Mouse (Mus musculus) midbrain, embryonic 12.5 days (tissue): ENCODE results near the gene Nipbl. TPM values are rescaled to one million over a fixed set of nuclear protein-coding genes. Genes with fewer than 3 reads are reported as not detected.

Source experiments
- ATAC-seq: fragments of 200-750 bp; cut with Nextera tagmentation; 2 replicates; pipeline ENCODE4 v1.8.0; 2017; ENCODE audit warnings: low read depth, moderate TSS enrichment, moderate library complexity; ENCODE audit not compliant: low FRiP score
- H3K27ac ChIP-seq: fragments of 300-500 bp; sonication (generic); replicated peaks from 2 replicates; pipeline ENCODE4 v1.5.1; 2016; ENCODE audit warnings: mild to moderate bottlenecking
- H3K27me3 ChIP-seq: fragments of 300-500 bp; sonication (generic); 2 replicates; pipeline ENCODE4 v1.6.1; 2016; ENCODE audit warnings: mild to moderate bottlenecking
- H3K36me3 ChIP-seq: fragments of 300-500 bp; sonication (generic); 2 replicates; pipeline ENCODE4 v1.6.1; 2016
- H3K4me1 ChIP-seq: fragments of 300-500 bp; sonication (generic); 2 replicates; pipeline ENCODE4 v1.6.1; 2016
- H3K4me2 ChIP-seq: fragments of 300-500 bp; sonication (generic); replicated peaks from 2 replicates; pipeline ENCODE4 v1.6.1; 2016; ENCODE audit warnings: mild to moderate bottlenecking, moderate library complexity
- H3K4me3 ChIP-seq: fragments of 300-500 bp; sonication (generic); 2 replicates; pipeline ENCODE4 v1.5.1; 2016; ENCODE audit warnings: mild to moderate bottlenecking
- H3K9ac ChIP-seq: fragments of 300-500 bp; sonication (generic); replicated peaks from 2 replicates; pipeline ENCODE4 v1.6.1; 2016; ENCODE audit warnings: mild to moderate bottlenecking, moderate library complexity
- H3K9me3 ChIP-seq: fragments of 300-500 bp; sonication (generic); 2 replicates; pipeline ENCODE4 v1.6.1; 2016; ENCODE audit warnings: mild to moderate bottlenecking
- WGBS: fragments of 180-500 bp; shearing (Covaris S2); methylation state at CpG from one replicate; pipeline ENCODE4 v1.1.7; 2016; 5-methylcytosine and 5-hydroxymethylcytosine counted together
- polyA plus RNA-seq: library from polyadenylated mRNA; unstranded; fragments of >200 nt; fragmentation: Nextera tagmentation; extraction: Ambion mirVana; gene quantifications from 2 replicates; pipeline ENCODE4 v1.2.1, GENCODE M21; 2016

The Nipbl gene
- polyA plus RNA-seq, 1 experiment from 2014 or later, result 23.8 TPM

DNA sequence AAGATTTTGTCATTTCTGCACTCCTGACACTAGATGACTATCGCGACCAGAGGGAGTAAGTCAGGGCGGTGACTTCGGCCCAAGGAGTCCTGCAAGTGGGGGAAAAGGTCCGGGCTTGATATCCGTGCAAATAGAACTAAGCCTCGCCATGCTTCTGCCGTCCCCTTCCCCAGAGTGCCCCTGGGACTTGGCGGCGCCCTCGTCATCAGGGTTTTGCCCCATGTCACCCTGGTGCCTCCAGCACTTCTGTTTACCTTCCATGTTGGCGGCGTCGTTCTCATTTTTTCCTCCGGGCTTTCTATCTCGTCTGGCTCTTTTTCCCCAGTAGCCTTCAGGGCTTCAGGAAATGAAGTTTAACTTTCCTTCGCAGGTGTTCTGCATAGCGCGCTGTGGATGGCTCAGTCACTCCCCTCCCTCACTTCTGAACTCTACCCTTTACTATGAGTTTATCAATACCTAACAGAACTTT, 1.7 kb upstream of the Nipbl start:
- H3K27ac ChIP-seq, result peak overlapping the region; percentile 98; the same call in 1 of the 2 replicates

GRCm38 (mm10) chr15:8444890-8445597, 781 bp upstream of the Nipbl start:
- peak; percentile 70 for ATAC-seq
- WGBS, result under 1% methylated on average over 48 of the region's 57 CpGs
- Histone ChIP-seq H3K27me3 (no peaks in the 10 kb centered on the region), H3K27ac (peak overlapping the region; percentile 98), H3K9ac (peak overlapping the region; percentile 97), H3K4me1 (peaks cover 31% of the 10 kb centered on the region), H3K4me3 (peak overlapping the region; percentile 79), H3K4me2 (peak overlapping the region; percentile 78), H3K36me3 (no peaks in the 10 kb centered on the region), H3K9me3 (no peaks in the 10 kb centered on the region)

More for the DNA sequence above, 1.7 kb upstream of the Nipbl start:
- WGBS, result under 1% methylated on average over 19 of the region's 19 CpGs
- Histone ChIP-seq H3K4me3 (peak overlapping the region; percentile 79), H3K9me3 (no peaks in the 10 kb centered on the region), H3K4me2 (peak overlapping the region; percentile 78), H3K4me1 (peaks cover 31% of the 10 kb centered on the region), H3K27me3 (no peaks in the 10 kb centered on the region), H3K9ac (peak overlapping the region; percentile 97; the same call in 1 of the 2 replicates), H3K36me3 (no peaks in the 10 kb centered on the region)
- ATAC-seq, result no peak

GRCm38 (mm10) chr15:8443168-8443925, 916 bp downstream of the Nipbl start:
- H3K27ac ChIP-seq, result peak overlapping the region; percentile 98
- peak overlapping the region; percentile 78 for H3K4me2 ChIP-seq
- no peaks in the 10 kb centered on the region for H3K27me3 ChIP-seq
- peak overlapping the region; percentile 79 for H3K4me3 ChIP-seq
- peak overlapping the region; percentile 97 for H3K9ac ChIP-seq
- H3K9me3 ChIP-seq, result no peaks in the 10 kb centered on the region
- H3K36me3 ChIP-seq, result no peaks in the 10 kb centered on the region
- peaks cover 31% of the 10 kb centered on the region for H3K4me1 ChIP-seq
- under 1% methylated on average over 40 of the region's 40 CpGs for WGBS
- peak; percentile 31 for ATAC-seq

DNA sequence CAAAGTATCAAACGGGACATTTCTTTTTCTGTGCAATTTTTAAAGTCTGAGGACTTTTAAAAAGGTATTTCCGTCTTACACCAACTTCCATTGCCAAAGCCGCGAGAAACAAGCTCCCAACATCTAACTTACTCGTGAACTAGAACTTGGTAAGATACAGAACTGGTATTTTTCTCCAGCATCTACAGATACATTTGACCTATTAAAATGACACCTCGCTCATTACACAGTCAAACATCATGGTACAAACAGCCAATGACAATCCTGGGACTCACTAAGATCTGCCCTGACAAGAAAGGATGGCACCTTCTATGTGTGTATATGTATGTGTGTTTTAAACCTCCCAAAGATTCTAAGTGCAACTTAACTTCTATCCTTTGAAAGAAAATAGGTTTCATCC, 1.5 kb downstream of the Nipbl start:
- peak overlapping the region; percentile 65 for H3K9ac ChIP-seq
- peak overlapping the region; percentile 79 for H3K4me3 ChIP-seq
- H3K4me2 ChIP-seq, result peak overlapping the region; percentile 78
- H3K4me1 ChIP-seq, result peaks cover 29% of the 10 kb centered on the region
- H3K27me3 ChIP-seq, result no peaks in the 10 kb centered on the region
- H3K36me3 ChIP-seq, result no peaks in the 10 kb centered on the region
- ATAC-seq, result no peak
- H3K27ac ChIP-seq, result peak overlapping the region; percentile 30; the same call in 1 of the 2 replicates
- under 1% methylated on average over 6 of the region's 6 CpGs for WGBS
- H3K9me3 ChIP-seq, result no peaks in the 10 kb centered on the region

- peak overlapping the region; percentile 79 for H3K4me3 ChIP-seq
- peaks cover 23% of the 10 kb centered on the region for H3K4me1 ChIP-seq
- no peaks in the 10 kb centered on the region for H3K36me3 ChIP-seq
- no peaks in the 10 kb centered on the region for H3K27me3 ChIP-seq
- peak overlapping the region; percentile 65 for H3K9ac ChIP-seq
- peak overlapping the region; percentile 78 for H3K4me2 ChIP-seq
- no peaks in the 10 kb centered on the region for H3K9me3 ChIP-seq
- H3K27ac ChIP-seq, result 0 out of 2 replicates have a peak overlapping the region, but pooled peaks have one; percentile 30
- ATAC-seq, result peak; percentile 32; the same call in 1 of the 2 replicates
- 2% methylated on average over 11 of the region's 11 CpGs for WGBS
These were observed 2.1 kb downstream of the Nipbl start for GRCm38 (mm10) chr15:8442156-8442555.

GRCm38 (mm10) chr15:8433239-8433947, 10.9 kb downstream of the Nipbl start:
- no peak overlapping the region for H3K9ac ChIP-seq
- H3K4me3 ChIP-seq, result no peak overlapping the region
- ATAC-seq, result no peak
- no peaks in the 10 kb centered on the region for H3K4me1 ChIP-seq
- H3K9me3 ChIP-seq, result no peaks in the 10 kb centered on the region
- no peak overlapping the region for H3K4me2 ChIP-seq
- H3K36me3 ChIP-seq, result no peaks in the 10 kb centered on the region
- no peaks in the 10 kb centered on the region for H3K27me3 ChIP-seq
- no peak overlapping the region for H3K27ac ChIP-seq
- 98% methylated on average over 2 of the region's 2 CpGs for WGBS

DNA sequence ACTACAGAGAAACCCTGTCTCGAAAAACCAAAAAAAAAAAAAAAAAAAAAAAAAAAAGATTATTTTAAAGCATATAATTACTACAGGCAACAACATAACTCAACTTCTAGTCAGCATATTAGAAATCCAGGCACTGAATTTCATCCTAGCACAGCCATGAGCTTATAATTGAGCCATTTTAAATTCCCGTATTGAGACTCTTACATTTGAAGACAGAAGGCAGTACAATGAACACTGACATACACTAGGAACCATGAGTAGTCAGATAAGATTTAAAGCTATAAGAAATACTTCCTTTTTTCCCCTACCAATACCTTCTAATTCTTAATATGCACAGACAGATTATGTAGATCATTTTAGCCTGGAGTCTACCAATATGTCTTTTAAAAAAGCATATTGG, 11.7 kb downstream of the Nipbl start:
- H3K27ac ChIP-seq, result no peak overlapping the region
- no peak for ATAC-seq
- no peak overlapping the region for H3K4me3 ChIP-seq
- no peaks in the 10 kb centered on the region for H3K36me3 ChIP-seq
- no peak overlapping the region for H3K4me2 ChIP-seq
- WGBS, result 95% methylated on average over 2 of the region's 2 CpGs
- H3K4me1 ChIP-seq, result no peaks in the 10 kb centered on the region
- no peaks in the 10 kb centered on the region for H3K9me3 ChIP-seq
- H3K9ac ChIP-seq, result no peak overlapping the region
- H3K27me3 ChIP-seq, result no peaks in the 10 kb centered on the region

- H3K27me3 ChIP-seq, result no peaks in the 10 kb centered on the region
- 92% methylated on average over 5 of the region's 5 CpGs for WGBS
- H3K4me2 ChIP-seq, result no peak overlapping the region
- no peaks in the 10 kb centered on the region for H3K36me3 ChIP-seq
- H3K4me3 ChIP-seq, result no peak overlapping the region
- H3K9ac ChIP-seq, result no peak overlapping the region
- no peaks in the 10 kb centered on the region for H3K4me1 ChIP-seq
- H3K9me3 ChIP-seq, result no peaks in the 10 kb centered on the region
- H3K27ac ChIP-seq, result no peak overlapping the region
- ATAC-seq, result no peak
These were observed 14.8 kb downstream of the Nipbl start for GRCm38 (mm10) chr15:8429502-8429901.

DNA sequence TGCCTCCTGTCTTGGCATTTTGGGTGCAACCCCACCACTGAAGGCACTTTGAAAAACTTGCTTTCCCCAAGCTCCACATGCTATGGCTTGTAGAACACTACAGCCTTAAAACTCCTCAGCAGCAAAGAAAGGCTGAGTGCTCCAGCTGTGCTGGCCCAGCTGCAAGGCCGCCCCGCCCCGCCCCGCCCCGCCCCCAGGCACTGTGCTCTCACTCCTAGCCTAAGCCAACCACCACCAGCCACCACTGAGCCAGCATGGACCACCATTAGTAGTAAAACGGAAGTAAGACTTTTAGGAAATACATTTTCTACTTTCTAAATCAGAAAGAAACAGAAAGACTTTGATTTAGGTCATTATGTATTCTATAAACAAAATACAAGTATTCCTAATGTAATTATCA, 23.4 kb downstream of the Nipbl start:
- H3K27ac ChIP-seq, result no peak overlapping the region

DNA sequence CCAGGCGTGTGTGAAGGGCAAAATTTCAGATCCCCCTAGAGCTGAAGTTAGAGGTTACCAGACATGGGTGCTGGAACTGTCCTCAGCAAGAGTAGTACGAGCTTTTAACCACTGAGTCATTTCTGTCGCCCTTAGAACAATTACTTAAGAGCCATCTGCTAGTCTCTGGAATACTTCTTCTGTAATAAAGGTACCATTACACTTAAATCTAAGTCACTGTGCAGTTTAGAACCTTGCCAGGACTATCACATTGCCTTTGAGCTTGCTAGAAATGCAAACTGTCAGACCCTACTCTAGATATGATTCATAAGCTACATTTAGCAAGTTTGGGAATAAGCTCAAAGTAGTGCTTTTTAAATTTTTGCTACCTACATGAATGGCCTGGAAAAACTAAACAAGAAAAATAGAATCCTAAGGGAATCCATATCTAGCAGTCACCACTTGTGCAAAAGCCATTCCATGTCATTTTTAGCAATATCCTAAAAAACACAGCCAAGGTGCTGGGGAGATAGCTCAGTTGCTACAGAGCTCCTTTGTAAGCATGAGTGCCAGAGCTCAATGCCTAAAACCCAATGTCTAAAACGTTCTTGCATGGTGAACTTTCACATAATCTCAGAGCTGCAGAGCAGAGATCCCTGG, 27.6 kb downstream of the Nipbl start:
- H3K9ac ChIP-seq, result no peak overlapping the region

More for the DNA sequence above, 23.4 kb downstream of the Nipbl start:
- Histone ChIP-seq H3K27me3 (no peaks in the 10 kb centered on the region), H3K4me3 (no peak overlapping the region), H3K9ac (no peak overlapping the region), H3K9me3 (no peaks in the 10 kb centered on the region), H3K4me1 (no peaks in the 10 kb centered on the region), H3K4me2 (no peak overlapping the region), H3K36me3 (no peaks in the 10 kb centered on the region)
- WGBS, result 22% methylated on average over 6 of the region's 6 CpGs
- no peak for ATAC-seq

DNA sequence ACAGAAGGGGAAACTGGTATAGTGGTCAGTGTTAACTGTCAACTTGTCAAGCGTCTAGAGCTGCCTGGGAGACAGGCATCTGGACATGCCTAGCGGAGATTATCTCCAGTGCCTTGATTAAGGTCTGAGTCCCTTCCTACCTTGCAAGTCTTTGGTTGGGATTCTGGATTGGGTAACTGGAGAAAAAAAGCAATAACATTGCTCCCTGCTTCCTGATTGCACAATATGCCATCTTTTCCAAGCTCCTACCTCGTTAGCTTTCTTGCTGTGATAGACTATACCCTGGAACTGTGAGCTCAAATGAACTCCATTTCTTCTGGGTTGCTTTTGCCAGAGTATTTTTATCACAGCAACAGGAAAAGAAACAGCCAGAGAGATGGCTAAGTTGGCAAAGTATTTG, 30.9 kb downstream of the Nipbl start:
- Histone ChIP-seq H3K27ac (no peak overlapping the region), H3K9ac (no peak overlapping the region), H3K4me1 (no peaks in the 10 kb centered on the region), H3K36me3 (no peaks in the 10 kb centered on the region), H3K4me2 (no peak overlapping the region), H3K9me3 (no peaks in the 10 kb centered on the region), H3K27me3 (no peaks in the 10 kb centered on the region), H3K4me3 (no peak overlapping the region)
- ATAC-seq, result no peak
- WGBS, result 95% methylated on average over 3 of the region's 3 CpGs

More for the DNA sequence above, 27.6 kb downstream of the Nipbl start:
- Histone ChIP-seq H3K27ac (no peak overlapping the region), H3K4me2 (no peak overlapping the region), H3K36me3 (no peaks in the 10 kb centered on the region), H3K27me3 (no peaks in the 10 kb centered on the region), H3K4me3 (no peak overlapping the region), H3K4me1 (no peaks in the 10 kb centered on the region), H3K9me3 (no peaks in the 10 kb centered on the region)
- WGBS, result 81% methylated on average over 4 of the region's 4 CpGs
- ATAC-seq, result no peak
